Mouse (Mus musculus) heart, postnatal 36 days (tissue): ENCODE data around the gene Prss8. TPM values are rescaled to one million over a fixed set of nuclear protein-coding genes. Genes with fewer than 3 reads are reported as not detected.
"Not testable (repeated sequence)": the region's sequence is repeated elsewhere in the genome, so short reads cannot be mapped to it uniquely, and the experiment has no call there.

Experiments
- DNase-seq, 2 experiments: peaks; one replicate each; pipeline ENCODE4 v3.0.0; 2021 to 2022
- intact Hi-C: fragments of 180-260 bp; cut with DNase I; formaldehyde crosslinking; loops from one replicate; pipeline ENCODE4 v1.15.1; 2025
- total RNA-seq, 2 experiments: library from RNA; stranded (reverse); gene quantifications; 2 replicates each; pipeline ENCODE4 v1.2.3; 2021

Prss8 gene
- total RNA-seq, 2 experiments from 2014 or later, result not detected

DNA sequence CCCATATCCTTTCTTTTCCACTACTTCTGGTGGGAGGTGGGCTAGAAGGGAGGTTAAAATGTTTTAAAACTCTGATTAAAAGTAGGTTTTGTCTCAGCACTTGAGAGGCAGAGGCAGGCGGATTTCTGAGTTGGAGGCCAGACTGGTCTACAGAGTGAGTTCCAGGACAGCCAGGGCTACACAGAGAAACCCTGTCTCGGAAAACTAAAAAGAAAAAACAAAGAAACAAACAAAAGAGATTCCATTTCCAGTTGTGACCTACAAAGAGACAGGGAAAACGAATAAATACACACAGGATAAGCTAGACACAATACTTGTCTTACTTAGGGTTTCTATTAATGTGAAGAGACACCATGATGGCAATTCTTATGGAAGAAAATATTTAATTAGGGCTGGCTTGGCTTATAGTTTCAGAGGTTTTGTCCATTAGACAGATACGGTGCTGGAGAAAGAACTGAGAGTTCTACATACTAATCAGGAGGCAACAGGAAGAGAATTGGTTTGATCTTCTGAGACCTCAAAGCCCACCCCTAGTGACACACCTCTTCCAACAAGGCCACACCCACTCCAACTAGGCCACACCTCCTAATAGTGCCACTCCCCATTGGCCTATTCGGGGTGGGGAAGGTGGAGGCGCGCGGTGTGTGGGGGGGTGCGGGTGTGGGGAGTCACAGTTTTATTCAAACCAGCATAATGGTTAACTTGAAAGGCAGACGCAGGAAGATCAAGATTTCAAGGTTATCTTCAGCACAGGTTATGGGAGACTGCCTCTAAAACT, 31.5 kb downstream of the Prss8 start:
- intact Hi-C loops, result loop anchor here (5.0 kb wide), 1 partner anchor 96 kb away; the partner anchor contains the start of gene Hsd3b7
- no peak for DNase-seq

DNA sequence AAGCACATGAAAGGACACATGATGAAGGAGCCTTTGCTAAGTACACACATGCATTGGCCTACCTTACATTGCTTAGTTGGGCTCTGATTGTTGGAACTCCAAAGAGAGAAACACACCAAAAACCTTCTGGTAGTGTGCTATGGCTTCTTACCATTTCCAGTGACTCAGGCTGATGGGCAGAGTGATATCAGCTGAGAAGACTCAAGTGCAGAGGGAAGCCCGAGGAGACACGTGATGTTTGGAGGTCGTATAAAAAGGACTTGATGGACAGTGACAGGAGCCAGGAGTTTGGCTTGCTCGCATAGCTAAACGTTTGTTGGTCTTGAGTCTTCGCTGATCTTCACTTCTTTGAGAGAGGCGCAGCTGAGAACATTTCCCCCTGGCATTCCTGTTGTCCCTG, 32.4 kb downstream of the Prss8 start:
- intact Hi-C loops, result loop anchor here (5.0 kb wide), 1 partner anchor 95 kb away; the partner anchor contains the start of gene Hsd3b7

DNA sequence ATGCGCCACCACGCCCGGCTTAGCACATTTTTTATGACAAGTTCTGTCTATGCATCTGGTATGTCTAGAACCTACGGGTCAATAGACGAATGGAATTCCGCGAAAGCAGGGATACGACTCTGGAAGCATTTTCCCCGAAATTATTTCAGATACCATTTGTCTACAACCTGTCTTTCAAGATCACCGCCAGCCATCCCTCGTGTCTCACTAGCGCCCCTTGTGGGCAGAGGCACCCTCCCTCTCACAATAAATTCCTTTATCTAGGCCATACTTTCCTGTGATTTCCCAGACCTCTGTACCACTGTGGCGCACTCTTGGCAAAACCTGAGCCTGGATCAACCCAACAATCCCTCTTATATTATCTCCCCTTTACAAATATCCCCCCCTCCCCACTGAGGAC, 33.5 kb downstream of the Prss8 start:
- intact Hi-C loops, result loop anchor here (5.0 kb wide), 1 partner anchor 94 kb away; the partner anchor contains the start of gene Hsd3b7
- DNase-seq, result peak; percentile 50 to 68

More for the DNA sequence above, 32.4 kb downstream of the Prss8 start:
- DNase-seq, result no peak

DNA sequence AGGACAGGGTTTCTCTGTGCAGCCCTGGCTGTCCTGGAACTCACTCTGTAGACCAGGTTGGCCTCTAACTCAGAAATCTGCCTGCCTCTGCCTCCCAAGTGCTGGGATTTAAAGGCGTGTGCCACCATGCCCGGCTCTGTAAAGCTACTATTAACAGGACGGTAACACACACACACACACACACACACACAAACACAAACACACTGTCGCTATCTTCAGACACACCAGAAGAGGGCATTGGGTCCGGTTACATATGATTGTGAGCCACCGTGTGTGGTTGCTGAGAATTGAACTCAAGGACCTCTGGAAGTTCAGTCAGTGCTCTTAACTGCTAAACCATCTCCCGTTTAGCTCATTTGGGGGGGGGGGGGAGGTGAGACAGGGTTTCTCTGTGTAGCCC, 34.0 kb downstream of the Prss8 start:
- intact Hi-C loops, result loop anchor here (2.0 to 5.0 kb wide), 2 partner anchors 17 to 94 kb away; partner anchors contain the start of gene Hsd3b7
- DNase-seq, result not testable (repeated sequence)

DNA sequence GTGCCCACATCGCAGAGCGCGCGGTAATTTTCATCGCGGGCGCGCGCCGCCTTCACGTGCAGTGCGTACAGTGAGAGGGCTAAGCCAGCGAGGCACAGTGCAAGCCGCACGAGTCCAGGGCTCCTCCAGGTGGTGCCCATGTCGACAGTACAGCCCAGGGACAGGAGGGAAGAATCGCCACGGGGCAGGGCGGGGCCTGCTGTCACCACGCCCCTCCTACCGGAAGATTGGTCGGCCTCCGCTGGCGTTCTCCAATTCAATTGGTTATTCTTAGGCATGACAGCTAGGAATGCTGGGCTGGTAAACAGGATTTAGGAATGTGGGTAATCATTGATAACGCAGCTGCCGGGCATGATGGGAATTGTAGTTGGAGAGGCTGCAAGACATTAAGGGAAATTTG, 34.5 kb downstream of the Prss8 start, which contains the start of the genes Gm21974 and Vkorc1:
Gene Gm21974, minus strand, starts transcription at position 13 of the 400 bp plus-strand sequence.
Gene Vkorc1, minus strand, starts transcription at position 176 of the 400 bp plus-strand sequence.
- peak; percentile 93 for DNase-seq
- intact Hi-C loops, result loop anchor here (2.0 to 5.0 kb wide), 2 partner anchors 17 to 93 kb away; partner anchors contain the start of gene Hsd3b7

DNA sequence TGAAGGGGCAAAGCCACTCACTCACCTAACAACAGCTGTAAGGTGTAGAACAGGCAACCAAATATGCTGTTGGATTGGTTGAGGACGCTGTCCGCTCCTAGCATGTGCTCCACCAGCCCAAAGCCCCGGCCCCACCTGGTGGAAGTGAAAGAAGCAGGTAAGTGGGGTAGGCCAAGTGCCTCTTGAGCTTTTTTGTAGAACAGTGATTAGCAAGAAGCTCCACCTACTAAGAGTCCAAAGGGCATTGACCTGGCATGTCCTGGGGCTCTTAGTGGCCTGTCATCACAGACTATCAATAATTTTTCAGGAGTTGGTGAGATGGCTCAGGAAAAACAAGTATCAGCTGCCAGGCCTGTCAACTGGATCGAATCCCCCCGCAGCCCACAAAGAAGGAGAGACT, 35.4 kb downstream of the Prss8 start:
- intact Hi-C loops, result loop anchor here (2.0 kb wide), 1 partner anchor 16 kb away; no protein-coding TSS in a partner anchor
- no peak for DNase-seq

DNA sequence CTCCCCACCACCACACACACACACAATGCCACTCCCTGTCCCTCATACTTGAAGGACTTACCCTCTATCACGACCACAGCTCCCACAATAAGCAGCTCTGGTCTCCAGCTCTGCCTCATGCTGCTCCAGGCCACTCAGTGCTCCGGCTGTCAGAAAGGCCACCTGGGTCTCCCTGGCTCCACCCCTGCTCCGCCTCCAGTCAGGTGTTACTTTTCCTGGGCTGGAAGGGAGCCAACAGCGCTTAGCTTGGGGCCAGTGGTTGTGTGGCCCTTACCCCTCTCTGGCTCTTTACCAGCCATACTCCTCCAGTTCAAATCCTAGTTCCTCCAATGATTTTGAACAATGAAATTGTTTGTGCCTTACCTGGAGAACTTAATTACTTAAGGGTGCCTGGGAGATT, 39.1 kb downstream of the Prss8 start, which contains the start of gene Prss53:
Gene Prss53, minus strand, starts transcription at position 173 of the 400 bp plus-strand sequence.
- intact Hi-C loops, result no loop called here
- DNase-seq, result no peak

DNA sequence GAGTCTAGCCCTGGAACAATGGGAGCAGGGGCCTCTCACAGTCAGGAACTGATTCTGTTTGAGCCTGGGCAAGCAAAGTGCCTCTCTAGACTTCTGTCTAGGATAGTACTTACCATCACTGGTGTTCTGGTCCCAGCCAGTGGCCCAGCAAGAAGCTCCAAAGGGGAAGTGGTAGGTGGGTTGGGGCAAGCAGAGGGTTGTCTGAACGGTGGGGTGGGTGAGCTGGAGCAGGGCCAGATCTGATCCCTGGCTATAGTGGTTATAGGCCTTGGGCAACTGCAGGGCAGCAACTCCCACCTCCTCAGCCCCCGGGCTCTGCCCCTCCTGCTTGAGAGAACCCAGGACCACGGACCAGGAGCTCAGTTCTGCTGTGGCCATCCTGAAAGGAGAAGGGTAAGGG, 41.1 kb downstream of the Prss8 start:
- DNase-seq, result no peak
- intact Hi-C loops, result no loop called here

DNA sequence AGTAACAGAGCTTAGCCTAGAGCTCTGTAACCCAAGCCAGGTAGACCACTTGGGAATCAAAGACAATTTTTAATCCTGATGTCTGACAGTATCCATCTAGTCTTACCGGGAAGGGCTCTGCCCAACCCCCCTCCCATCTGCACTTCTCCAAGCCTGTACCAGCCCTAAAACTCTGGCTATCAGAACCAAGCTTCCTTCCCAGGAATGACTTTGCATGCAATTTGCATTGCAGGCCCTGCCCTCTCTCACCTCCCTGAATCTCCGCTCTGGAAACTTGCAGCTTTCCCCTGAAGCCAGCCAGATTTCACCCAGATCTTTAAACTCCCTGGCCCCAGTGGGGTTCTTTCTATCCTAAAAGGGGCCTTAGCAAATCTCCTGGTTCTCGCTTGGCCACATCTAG, 42.1 kb downstream of the Prss8 start:
- intact Hi-C loops, result no loop called here
- no peak for DNase-seq

DNA sequence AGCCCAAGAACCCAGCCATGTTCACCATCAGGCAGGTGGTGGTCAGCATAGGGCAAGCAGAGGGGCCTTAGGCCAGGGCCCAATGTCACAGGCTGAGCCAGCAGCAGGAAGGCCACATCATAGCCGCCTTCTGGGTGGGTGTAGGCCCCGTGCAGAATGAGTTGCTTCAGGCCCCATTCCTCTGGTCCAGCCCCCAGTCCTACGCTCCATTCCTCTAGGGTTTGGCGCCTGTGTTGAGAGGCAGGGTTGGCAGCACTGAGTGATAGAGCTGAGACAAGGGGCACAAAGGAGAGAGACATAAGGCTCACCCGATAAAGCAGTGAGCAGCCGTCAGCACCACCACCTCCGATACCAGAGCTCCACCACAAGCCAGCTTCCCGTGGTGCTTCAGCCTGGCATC, 42.7 kb downstream of the Prss8 start:
- intact Hi-C loops, result no loop called here
- no peak for DNase-seq

DNA sequence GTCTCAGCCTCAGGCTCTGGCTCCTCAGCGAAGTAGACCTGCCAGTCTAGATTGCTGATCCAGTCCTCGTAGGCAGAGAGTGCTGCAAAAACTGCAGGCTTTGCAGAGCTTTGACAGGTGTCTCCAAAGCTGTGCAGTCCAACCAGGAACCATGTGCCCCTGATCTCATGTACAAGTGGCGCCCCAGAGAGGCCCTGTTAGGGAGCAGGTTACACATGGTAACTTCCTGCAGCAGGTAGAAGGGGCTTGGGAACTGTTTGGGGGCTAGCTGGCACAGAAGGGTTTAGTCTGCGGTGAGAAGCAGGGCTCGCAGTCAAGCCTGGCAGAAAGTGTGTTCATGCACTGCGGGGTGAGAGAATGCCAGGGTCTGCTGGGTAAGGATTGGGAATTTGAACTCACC, 43.4 kb downstream of the Prss8 start:
- intact Hi-C loops, result no loop called here
- no peak for DNase-seq

DNA sequence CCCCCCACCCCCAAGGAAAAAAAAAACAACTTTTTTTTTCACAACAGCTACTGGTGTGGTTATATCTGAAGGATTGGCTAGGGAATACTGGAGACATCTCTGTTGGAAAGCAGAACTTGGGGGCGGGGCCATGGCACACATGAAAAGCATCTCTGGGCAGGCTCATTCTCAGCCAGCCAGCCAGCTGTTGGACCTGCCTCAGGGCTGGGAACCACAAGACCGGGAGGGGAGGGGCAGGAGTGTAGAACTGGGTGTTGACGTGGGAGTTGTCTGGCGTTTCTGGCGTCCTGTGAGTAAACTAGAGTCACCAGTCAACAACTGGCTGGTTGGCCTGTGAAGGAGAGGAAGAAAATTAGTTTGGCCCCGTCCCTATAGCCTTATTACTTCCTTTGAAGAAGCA, 44.0 kb downstream of the Prss8 start:
- peak; percentile 67 to 71 for DNase-seq
- intact Hi-C loops, result no loop called here

DNA sequence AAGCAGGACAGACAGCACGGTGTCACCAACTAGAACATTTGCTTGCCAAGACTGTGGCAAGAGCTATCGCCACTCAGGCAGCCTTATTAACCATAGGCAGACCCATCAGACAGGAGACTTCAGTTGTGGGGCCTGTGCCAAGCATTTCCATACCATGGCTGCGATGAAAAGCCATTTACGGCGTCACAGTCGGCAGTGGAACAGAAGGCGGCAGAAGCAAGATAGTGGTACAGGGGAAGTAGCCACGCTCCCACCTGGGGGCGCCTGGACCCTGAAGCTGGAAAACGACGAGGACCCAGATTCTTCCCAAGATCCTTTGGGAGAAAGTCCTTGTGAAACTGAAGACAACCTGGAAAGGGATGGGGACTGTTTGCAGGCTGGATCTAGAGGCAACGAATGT, 49.5 kb downstream of the Prss8 start:
- DNase-seq, result no peak
- intact Hi-C loops, result no loop called here

DNA sequence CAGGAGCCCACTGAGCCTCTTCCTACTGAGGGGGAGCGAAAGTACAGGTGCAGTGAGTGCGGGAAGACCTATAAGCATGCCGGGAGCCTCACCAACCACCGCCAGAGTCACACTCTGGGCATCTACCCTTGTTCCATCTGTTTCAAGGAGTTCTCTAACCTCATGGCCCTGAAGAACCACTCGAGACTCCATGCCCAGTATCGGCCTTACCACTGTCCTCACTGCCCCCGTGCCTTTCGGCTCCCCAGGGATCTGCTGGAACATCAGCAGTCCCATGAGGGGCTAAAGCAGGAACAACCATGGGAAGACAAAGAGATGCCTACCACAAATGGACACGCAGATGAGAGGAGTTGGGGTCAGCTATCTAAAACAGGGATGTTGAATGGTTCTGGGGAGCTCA, 50.6 kb downstream of the Prss8 start:
- intact Hi-C loops, result loop anchor here (2.0 to 5.0 kb wide), 2 partner anchors 16 to 102 kb away; partner anchors contain the start of genes Gm21974, Setd1a and Vkorc1
- no peak for DNase-seq

DNA sequence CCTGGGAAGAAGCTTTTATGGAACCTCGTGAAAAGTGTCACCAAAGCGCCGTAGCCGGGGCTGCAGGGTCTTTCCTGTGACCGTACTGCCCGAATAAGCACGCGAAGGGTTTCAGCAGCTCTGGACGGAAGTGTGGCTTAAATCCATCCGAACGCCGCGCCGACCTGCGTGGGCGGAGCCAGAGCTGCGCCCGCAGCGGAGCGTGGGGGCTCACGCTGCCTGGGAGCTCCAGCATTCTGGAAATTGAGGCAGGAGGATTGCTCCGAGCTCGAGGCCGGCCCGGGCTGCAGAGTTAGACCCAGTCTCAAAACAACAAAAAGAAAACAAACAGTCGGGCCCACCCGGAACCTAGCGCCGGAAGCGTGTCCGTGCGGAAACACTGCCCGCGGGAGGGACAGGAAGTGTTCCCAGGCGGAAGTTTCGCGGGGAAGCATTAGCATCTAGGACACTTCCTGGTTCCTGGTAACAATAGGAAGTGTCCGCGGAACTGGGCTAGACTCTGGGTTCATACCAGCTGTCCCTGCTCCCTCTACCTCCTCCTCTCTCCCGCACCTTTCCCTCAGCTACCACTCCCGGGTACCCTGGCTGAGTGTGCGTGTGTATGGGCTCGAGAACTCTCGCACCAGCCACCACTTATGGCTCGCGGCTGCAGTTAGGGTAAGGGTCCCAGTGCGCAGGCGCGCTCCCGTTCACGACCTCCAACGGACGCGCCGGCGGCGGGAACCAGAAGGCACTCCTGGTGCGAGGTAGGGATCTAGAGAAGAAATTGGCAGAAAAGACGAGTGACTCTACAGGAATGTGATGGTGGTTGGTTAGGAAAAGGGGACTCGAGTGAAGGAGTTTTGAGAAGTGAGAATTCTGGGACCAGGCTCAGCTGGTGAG, 53.2 kb downstream of the Prss8 start, which contains the start of gene Zfp668:
Gene Zfp668, minus strand, starts transcription at position 362 of the 882 bp plus-strand sequence.
- intact Hi-C loops, result loop anchor here (5.0 kb wide), 1 partner anchor 99 kb away; the partner anchor contains the start of gene Setd1a
- DNase-seq, result peak; percentile 89 to 94

DNA sequence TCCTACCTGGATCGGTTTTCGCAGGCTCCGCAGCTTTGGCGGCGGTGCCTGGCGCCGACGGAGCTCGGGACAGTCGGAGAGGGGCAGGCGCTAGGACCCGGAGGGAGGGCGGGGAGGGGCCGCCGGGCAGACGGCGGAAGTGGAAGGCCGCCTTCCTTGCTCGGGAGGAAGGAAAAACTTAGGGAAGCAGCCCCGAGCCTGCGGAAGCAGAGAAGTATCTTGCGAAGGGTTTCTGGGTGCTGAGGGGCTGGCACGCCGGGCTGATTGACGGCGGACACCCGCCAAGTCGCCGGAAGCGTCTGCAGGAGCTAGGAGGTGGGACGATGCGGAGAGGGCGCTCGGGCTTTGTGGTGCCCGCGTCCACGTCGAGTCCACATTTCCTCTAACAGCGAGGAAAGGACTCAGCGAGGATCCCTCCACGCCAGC, 53.9 kb downstream of the Prss8 start, which contains the start of gene Zfp646:
Gene Zfp646, plus strand, starts transcription at position 181 of the 426 bp plus-strand sequence.
- intact Hi-C loops, result loop anchor here (5.0 kb wide), 1 partner anchor 99 kb away; the partner anchor contains the start of gene Setd1a
- DNase-seq, result peak; percentile 74 to 85
